Mouse (Mus musculus) stomach, postnatal 0 days (tissue): ENCODE measurements around the gene Vmn1r213. TPM values are rescaled to one million over a fixed set of nuclear protein-coding genes. Genes with fewer than 3 reads are reported as not detected.

ENCODE experiments used
- ATAC-seq: fragments of 200-750 bp; cut with Nextera tagmentation; 2 replicates; pipeline ENCODE4 v1.8.0; 2017; ENCODE audit not compliant: low FRiP score, low TSS enrichment
- DNase-seq: peaks from one replicate; pipeline ENCODE4 v3.0.0-alpha.2; 2016; ENCODE audit warnings: low spot score
- H3K27ac ChIP-seq: fragments of 300-500 bp; sonication (generic); replicated peaks from 2 replicates; pipeline ENCODE4 v1.5.1; 2014; ENCODE audit warnings: mild to moderate bottlenecking, control low read depth
- H3K27me3 ChIP-seq: fragments of 300-500 bp; sonication (generic); 2 replicates; pipeline ENCODE4 v1.6.1; 2014; ENCODE audit warnings: low read length; ENCODE audit not compliant: control insufficient read depth, insufficient read depth
- H3K36me3 ChIP-seq: fragments of 300-500 bp; sonication (generic); 2 replicates; pipeline ENCODE4 v1.6.1; 2014; ENCODE audit warnings: low read length, mixed read lengths; ENCODE audit not compliant: control insufficient read depth, insufficient read depth
- H3K4me1 ChIP-seq: fragments of 300-500 bp; sonication (generic); replicated peaks from 2 replicates; pipeline ENCODE4 v1.6.1; 2014; ENCODE audit warnings: antibody characterized with exemption; ENCODE audit not compliant: control insufficient read depth, insufficient read depth
- H3K4me2 ChIP-seq: fragments of 300-500 bp; sonication (generic); replicated peaks from 2 replicates; pipeline ENCODE4 v1.6.1; 2014; ENCODE audit warnings: low read depth, mild to moderate bottlenecking, control low read depth, moderate library complexity
- H3K4me3 ChIP-seq: fragments of 300-500 bp; sonication (generic); 2 replicates; pipeline ENCODE4 v1.5.1; 2014; ENCODE audit warnings: low read depth, low read length, control low read depth
- H3K9ac ChIP-seq: fragments of 300-500 bp; sonication (generic); 2 replicates; pipeline ENCODE4 v1.6.1; 2014; ENCODE audit warnings: mild to moderate bottlenecking, low read length, control low read depth, mixed read lengths
- H3K9me3 ChIP-seq: fragments of 300-500 bp; sonication (generic); 2 replicates; pipeline ENCODE4 v1.6.1; 2016; ENCODE audit warnings: low read length; ENCODE audit not compliant: control insufficient read depth
- CTCF ChIP-seq: IDR thresholded peaks from 2 replicates; pipeline ENCODE4 v1.5.1; 2016; ENCODE audit warnings: antibody characterized with exemption, low read depth, mild to moderate bottlenecking, moderate library complexity
- EP300 ChIP-seq: optimal IDR thresholded peaks from 2 replicates; pipeline ENCODE3; 2016; ENCODE audit warnings: antibody characterized with exemption
- WGBS: fragments of 180-500 bp; shearing (Covaris S2); extraction: QIAGEN DNeasy Blood & Tissue Kit; methylation state at CpG from one replicate; pipeline ENCODE4 v1.1.7; 2014; 5-methylcytosine and 5-hydroxymethylcytosine counted together
- polyA plus RNA-seq: library from polyadenylated mRNA; unstranded; fragments of >200 nt; fragmentation: Nextera tagmentation; extraction: Ambion mirVana; gene quantifications from 2 replicates; pipeline ENCODE4 v1.2.1, GENCODE M21; 2015

Gene Vmn1r213
- polyA plus RNA-seq, 1 experiment from 2014 or later: not detected

GRCm38 (mm10) chr13:23030118-23030517 is 22.7 kb downstream of the Vmn1r213 start, which contains the start of gene Vmn1r214:
Vmn1r214 (plus strand) TSS chr13:23030418.
- WGBS: 89% methylated on average over 3 of the region's 3 CpGs
- no peak for DNase-seq
- ATAC-seq: no peak
- H3K4me1 ChIP-seq: no peaks in the 10 kb centered on the region
- no peak for TF ChIP-seq EP300
- TF ChIP-seq CTCF: no peak
- no peaks in the 10 kb centered on the region for H3K9me3 ChIP-seq
- no peak within 1 kb of the TSS for H3K27ac ChIP-seq
- no peaks in the 10 kb centered on the region for H3K27me3 ChIP-seq
- H3K9ac ChIP-seq: no peak within 1 kb of the TSS
- H3K4me3 ChIP-seq: no peak within 1 kb of the TSS
- H3K36me3 ChIP-seq: no peaks in the 10 kb centered on the region
- H3K4me2 ChIP-seq: no peak within 1 kb of the TSS

GRCm38 (mm10) chr13:23057778-23058177 is 50.3 kb downstream of the Vmn1r213 start:
- ATAC-seq: no peak
- WGBS: 46% methylated on average over 1 of the region's 1 CpGs
- TF ChIP-seq CTCF: peak; percentile 24; the same call in 1 of the 2 replicates
- TF ChIP-seq EP300: no peak
- Histone ChIP-seq H3K9ac (no peak overlapping the region), H3K36me3 (no peaks in the 10 kb centered on the region), H3K4me3 (no peak overlapping the region), H3K9me3 (no peaks in the 10 kb centered on the region), H3K4me1 (no peaks in the 10 kb centered on the region), H3K27me3 (no peaks in the 10 kb centered on the region), H3K27ac (no peak overlapping the region), H3K4me2 (no peak overlapping the region)
- no peak for DNase-seq

Other genes with a start within 250 kb of the Vmn1r213 start
- 0.04 TPM in 1 of 2 replicates, not detected in the other for gene Vmn1r208, start 230.3 kb upstream of the Vmn1r213 start, polyA plus RNA-seq
- gene Vmn1r209, start 198.0 kb upstream of the Vmn1r213 start, polyA plus RNA-seq: not detected in 2 replicates
- not detected in 2 replicates for gene Vmn1r210, start 176.3 kb upstream of the Vmn1r213 start, polyA plus RNA-seq
- gene Vmn1r211, start 150.1 kb upstream of the Vmn1r213 start, polyA plus RNA-seq: not detected in 2 replicates
- gene Vmn1r212, start 123.5 kb upstream of the Vmn1r213 start, polyA plus RNA-seq: not detected in 2 replicates
- not detected in 2 replicates for gene Vmn1r214, start 22.8 kb downstream of the Vmn1r213 start, polyA plus RNA-seq
- not detected in 2 replicates for gene Vmn1r215, start 60.4 kb downstream of the Vmn1r213 start, polyA plus RNA-seq
- gene Vmn1r217, start 110.6 kb downstream of the Vmn1r213 start, polyA plus RNA-seq: not detected in 2 replicates
- gene Vmn1r218, start 125.5 kb downstream of the Vmn1r213 start, polyA plus RNA-seq: 0.01 TPM in 1 of 2 replicates, not detected in the other
- gene Vmn1r219, start 151.7 kb downstream of the Vmn1r213 start, polyA plus RNA-seq: not detected in 2 replicates
- not detected in 2 replicates for gene Vmn1r220, start 180.3 kb downstream of the Vmn1r213 start, polyA plus RNA-seq
- gene Vmn1r221, start 206.5 kb downstream of the Vmn1r213 start, polyA plus RNA-seq: not detected in 2 replicates
- not detected in 2 replicates for gene Vmn1r222, start 228.3 kb downstream of the Vmn1r213 start, polyA plus RNA-seq
- not detected in 2 replicates for gene Vmn1r223, start 239.5 kb downstream of the Vmn1r213 start, polyA plus RNA-seq